Mouse (Mus musculus) cerebellum, adult 11 months (tissue): Measurements from ENCODE around the gene 6030445D17Rik.

Experiments
- DNase-seq: peaks from one replicate; pipeline ENCODE4 v3.0.0; 2022

The 6030445D17Rik gene

GRCm38 (mm10) chr4:136462086-136462838 is at the start of gene 6030445D17Rik:
6030445D17Rik (plus strand) TSS chr4:136462250.
- DNase-seq = peak; percentile 68

GRCm38 (mm10) chr4:136415477-136415876 is 46.6 kb upstream of the 6030445D17Rik start:
- DNase-seq = no peak

- DNase-seq = no peak
Measured at GRCm38 (mm10) chr4:136418962-136419361, 43.1 kb upstream of the 6030445D17Rik start.

- DNase-seq = no peak
Measured at GRCm38 (mm10) chr4:136419386-136419785, 42.7 kb upstream of the 6030445D17Rik start.

GRCm38 (mm10) chr4:136423224-136423623 is 38.8 kb upstream of the 6030445D17Rik start, which contains the start of gene Htr1d:
Htr1d (plus strand) TSS chr4:136423524.
- DNase-seq = no peak

- DNase-seq = no peak
Measured at GRCm38 (mm10) chr4:136424120-136424999, 37.7 kb upstream of the 6030445D17Rik start.

- DNase-seq = peak; percentile 19
Measured at GRCm38 (mm10) chr4:136425000-136425288, 37.1 kb upstream of the 6030445D17Rik start.

- no peak for DNase-seq
Measured at GRCm38 (mm10) chr4:136430609-136431375, 31.3 kb upstream of the 6030445D17Rik start.

- DNase-seq = peak; percentile 37
Measured at GRCm38 (mm10) chr4:136431376-136431693, 30.7 kb upstream of the 6030445D17Rik start.

GRCm38 (mm10) chr4:136434029-136434428 is 28.0 kb upstream of the 6030445D17Rik start:
- no peak for DNase-seq

GRCm38 (mm10) chr4:136439106-136439505 is 22.9 kb upstream of the 6030445D17Rik start:
- no peak for DNase-seq

- no peak for DNase-seq
Measured at GRCm38 (mm10) chr4:136441354-136442043, 20.6 kb upstream of the 6030445D17Rik start.

GRCm38 (mm10) chr4:136444561-136444960 is 17.5 kb upstream of the 6030445D17Rik start:
- DNase-seq = no peak

- no peak for DNase-seq
Measured at GRCm38 (mm10) chr4:136449795-136450194, 12.3 kb upstream of the 6030445D17Rik start.

- no peak for DNase-seq
Measured at GRCm38 (mm10) chr4:136450271-136450670, 11.8 kb upstream of the 6030445D17Rik start.

GRCm38 (mm10) chr4:136451564-136451963 is 10.5 kb upstream of the 6030445D17Rik start:
- DNase-seq = no peak

GRCm38 (mm10) chr4:136452286-136452685 is 9.8 kb upstream of the 6030445D17Rik start:
- DNase-seq = no peak

- DNase-seq = no peak
Measured at GRCm38 (mm10) chr4:136452792-136453191, 9.3 kb upstream of the 6030445D17Rik start.

GRCm38 (mm10) chr4:136454850-136455260 is 7.2 kb upstream of the 6030445D17Rik start:
- DNase-seq = peak; percentile 59

GRCm38 (mm10) chr4:136456516-136457218 is 5.4 kb upstream of the 6030445D17Rik start:
- no peak for DNase-seq

- DNase-seq = no peak
Measured at GRCm38 (mm10) chr4:136458276-136458675, 3.8 kb upstream of the 6030445D17Rik start.

- no peak for DNase-seq
Measured at GRCm38 (mm10) chr4:136459210-136459609, 2.8 kb upstream of the 6030445D17Rik start.
